Mouse (Mus musculus): ENCODE measurements around the gene Rgma.
A peak's percentile ranks its signal among the peaks of the same experiment; 100 is the strongest.

Rgma gene

DNA sequence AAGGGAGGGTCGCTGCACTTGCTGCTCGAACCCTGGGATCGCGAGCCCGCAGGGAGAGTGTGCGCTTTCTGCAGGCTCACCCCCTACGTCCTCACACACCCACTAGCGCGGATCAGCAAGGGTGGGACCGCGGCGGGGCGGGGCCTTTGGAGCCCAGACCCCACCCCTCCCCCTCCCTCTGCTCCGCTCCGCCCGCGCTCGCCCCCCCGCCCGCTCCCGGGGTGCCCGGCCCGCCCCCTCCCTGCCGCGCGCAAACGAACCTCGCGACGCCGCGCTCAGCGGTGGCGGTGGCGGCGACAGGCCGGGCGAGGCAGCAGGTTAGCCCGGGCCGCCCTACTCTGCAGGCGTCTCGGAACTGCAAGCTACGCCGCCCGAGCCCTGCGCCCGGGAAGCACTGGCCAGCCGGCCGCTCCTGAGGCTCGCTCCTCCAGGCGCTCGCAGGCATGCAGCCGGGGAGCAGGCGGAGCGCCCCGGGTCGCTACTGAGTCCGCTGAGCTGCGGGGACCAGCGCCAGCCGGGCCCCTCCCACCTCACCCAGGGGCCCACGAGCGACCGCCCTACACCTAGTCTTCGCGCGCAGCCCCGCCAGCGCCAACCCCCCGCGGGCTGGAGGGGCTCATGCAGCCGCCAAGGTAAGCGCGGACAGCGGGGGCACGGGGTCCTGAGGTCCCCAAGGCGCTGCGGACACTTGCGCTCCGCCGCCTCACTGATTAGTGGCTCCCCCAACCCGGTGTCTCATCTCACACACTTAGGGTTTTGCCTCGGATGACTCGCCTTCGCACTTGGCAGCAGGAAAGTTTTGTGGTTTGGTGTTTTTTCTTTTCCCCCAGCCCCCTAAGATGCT lies at the start of gene Rgma:
Gene Rgma, plus strand, starts transcription at position 253 of the 844 bp plus-strand sequence.
- peak in 1 of 2 experiments; percentile 35 for DNase-seq (ENCODE audit: low spot score in 2 of 2)

GRCm38 (mm10) chr7:73326236-73326635 lies 49.1 kb upstream of the Rgma start:
- DNase-seq (ENCODE audit: low spot score in 2 of 2), result peak in 1 of 2 experiments; percentile 20

GRCm38 (mm10) chr7:73326680-73327079 lies 48.6 kb upstream of the Rgma start:
- DNase-seq (ENCODE audit: low spot score in 2 of 2), result peak in 1 of 2 experiments; percentile 36

DNA sequence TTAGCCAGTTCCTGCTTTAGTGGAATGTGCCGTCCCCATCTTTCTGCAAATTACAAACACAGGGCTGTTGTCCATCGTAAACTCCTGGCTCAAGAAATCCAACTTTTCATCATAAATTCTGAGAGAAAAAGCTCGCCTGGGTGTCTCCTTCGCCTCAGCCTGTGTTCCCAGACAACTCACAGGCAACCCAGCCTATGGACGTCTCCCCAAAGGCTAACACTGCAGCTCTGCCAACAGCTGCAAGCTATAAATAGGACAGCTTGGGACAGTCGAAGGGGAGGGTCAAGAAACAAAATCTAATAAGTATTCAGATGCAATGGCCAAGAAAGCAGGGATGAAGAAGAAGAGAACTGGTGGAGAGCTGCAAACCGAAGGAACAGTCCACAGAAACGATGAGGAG lies 48.1 kb upstream of the Rgma start:
- DNase-seq (ENCODE audit: low spot score in 2 of 2), result no peak

DNA sequence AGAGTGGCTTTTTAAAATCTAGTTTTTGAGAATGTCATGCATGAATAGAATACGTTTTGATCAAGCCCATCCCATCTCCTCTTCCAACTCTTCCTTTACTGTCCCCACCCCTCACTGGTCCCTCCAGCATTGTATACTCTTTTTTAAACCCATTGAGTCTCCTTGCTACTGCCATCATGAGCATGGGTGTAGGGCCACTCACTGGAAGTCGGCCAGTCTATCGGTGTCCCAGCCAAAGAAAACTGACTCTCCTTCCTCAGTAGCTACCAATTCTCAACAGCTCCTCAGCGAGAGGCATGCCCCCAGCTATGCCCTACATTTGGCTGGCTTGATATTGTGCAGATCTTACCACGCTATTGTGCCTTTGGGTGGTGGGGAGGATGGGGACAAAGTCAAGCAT lies 47.7 kb upstream of the Rgma start:
- DNase-seq (ENCODE audit: low spot score in 2 of 2), result no peak

- DNase-seq (ENCODE audit: low spot score in 2 of 2), result no peak
Measured at GRCm38 (mm10) chr7:73328653-73329207, 46.6 kb upstream of the Rgma start.

GRCm38 (mm10) chr7:73330754-73331153 lies 44.6 kb upstream of the Rgma start:
- DNase-seq (ENCODE audit: low spot score in 2 of 2), result peak; percentile 59 to 62

- DNase-seq (ENCODE audit: low spot score in 2 of 2), result no peak
Measured at GRCm38 (mm10) chr7:73331645-73332044, 43.7 kb upstream of the Rgma start.

DNA sequence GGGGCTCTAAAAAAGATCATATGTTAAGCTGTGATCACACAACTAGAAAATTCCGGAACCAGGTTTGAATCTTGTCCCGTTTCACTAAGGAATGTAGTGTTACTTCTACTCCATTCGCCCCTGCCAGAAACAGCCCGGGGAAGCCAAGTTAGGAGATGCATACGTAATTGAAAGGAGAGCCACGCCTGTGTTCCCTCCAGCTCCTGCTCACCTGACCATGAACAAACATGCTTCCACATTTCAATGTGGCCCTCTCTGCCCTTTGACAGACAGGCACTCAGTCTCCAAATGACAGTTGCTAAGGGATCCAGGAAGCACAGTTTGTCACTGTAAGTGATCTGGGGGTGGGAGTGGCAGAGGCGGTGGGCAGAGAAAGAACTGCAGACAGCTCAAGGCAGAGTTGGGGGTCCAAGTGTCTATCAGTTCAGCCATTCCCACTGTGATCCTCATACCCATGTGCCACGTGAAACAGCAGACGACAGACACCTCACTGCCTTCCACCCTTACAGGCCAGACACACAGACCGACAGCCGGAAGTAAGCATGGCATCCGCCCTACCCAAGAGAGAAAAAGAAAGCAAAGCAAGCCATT lies 41.8 kb upstream of the Rgma start:
- no peak for DNase-seq (ENCODE audit: low spot score in 2 of 2)

DNA sequence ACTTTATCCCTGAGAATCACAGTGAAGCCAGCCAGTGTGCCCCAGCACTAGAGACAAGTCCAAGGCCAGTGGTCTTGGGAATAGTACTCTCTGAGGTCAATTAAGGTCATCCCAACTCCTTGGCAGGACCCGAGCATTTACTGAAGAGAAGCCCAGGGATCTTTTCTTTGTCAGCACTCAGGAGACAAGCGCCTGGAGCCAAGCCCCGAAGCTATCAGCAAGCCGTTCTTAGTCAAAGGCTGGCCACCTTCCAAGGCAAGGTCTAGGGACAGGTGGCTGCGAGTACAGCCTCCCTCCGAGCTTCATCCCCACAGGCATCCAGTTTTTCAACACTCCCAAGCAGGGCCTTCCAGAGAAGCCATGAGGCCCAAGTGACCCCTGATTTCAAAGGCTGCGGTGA lies 40.4 kb upstream of the Rgma start:
- DNase-seq (ENCODE audit: low spot score in 2 of 2), result no peak

DNA sequence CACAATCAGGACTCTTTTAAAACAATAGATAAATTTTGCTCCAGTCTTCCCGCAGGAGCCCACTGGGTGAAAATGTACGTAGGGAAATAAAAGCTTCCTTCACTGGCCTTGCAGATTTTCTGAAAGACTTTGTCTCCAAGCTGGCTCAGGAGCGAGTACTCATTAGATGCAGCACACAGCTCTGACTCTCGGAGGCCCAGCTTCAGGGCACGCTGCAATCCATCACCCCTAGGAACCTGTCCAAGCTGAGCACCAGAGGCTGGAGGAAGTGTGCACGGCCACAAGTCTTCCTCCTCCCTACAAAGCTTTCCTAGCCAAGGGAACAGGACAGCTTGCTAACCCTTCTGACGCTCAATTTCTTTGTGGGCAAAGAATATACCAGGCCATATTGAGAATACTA lies 38.9 kb upstream of the Rgma start:
- no peak for DNase-seq (ENCODE audit: low spot score in 2 of 2)

DNA sequence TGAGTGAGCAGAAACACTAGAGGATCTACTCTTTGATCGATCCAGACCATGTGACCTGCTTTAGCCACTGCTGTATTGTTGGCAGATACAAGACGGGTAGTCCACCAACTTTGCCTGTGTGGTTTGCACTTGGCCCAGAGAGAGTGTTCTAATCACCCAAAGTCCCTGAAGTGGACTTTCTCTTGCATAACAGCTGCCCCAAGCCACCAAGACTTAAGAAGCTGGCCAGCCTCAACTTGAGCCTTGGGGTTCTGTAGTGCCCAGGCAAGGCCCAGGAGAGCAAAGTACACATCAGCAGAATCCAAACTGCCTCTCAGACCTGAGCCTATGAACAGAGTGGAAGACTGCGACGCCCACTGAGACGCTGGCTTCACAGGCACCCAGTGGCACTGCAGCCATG lies 37.0 kb upstream of the Rgma start:
- DNase-seq (ENCODE audit: low spot score in 2 of 2), result no peak

- DNase-seq (ENCODE audit: low spot score in 2 of 2), result no peak
Measured at GRCm38 (mm10) chr7:73343852-73344251, 31.5 kb upstream of the Rgma start.

GRCm38 (mm10) chr7:73348585-73349124 lies 26.7 kb upstream of the Rgma start:
- no peak for DNase-seq (ENCODE audit: low spot score in 2 of 2)

- no peak for DNase-seq (ENCODE audit: low spot score in 2 of 2)
Measured at GRCm38 (mm10) chr7:73349158-73349557, 26.2 kb upstream of the Rgma start.

GRCm38 (mm10) chr7:73355229-73355628 lies 20.1 kb upstream of the Rgma start:
- no peak for DNase-seq (ENCODE audit: low spot score in 2 of 2)

DNA sequence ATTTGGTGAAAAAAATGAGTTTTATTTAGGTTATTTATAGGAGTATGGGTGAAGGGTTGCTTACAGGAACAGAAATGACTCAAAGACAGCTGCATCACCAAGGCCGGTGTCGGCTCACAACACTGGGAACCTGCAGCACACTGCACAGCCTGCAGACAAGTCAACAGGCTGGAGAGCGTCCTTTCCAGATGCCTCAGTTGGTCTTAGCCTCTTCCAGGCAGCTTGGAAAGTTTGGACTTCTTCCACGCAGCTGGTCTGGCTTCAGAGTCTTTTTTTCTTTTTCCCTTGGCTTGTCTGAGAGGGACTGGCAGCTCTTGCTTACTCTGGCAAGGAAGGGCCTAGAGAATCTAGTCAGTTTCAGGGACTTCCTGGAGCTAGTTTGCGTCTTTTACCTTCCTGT lies 18.4 kb upstream of the Rgma start:
- no peak for DNase-seq (ENCODE audit: low spot score in 2 of 2)

DNA sequence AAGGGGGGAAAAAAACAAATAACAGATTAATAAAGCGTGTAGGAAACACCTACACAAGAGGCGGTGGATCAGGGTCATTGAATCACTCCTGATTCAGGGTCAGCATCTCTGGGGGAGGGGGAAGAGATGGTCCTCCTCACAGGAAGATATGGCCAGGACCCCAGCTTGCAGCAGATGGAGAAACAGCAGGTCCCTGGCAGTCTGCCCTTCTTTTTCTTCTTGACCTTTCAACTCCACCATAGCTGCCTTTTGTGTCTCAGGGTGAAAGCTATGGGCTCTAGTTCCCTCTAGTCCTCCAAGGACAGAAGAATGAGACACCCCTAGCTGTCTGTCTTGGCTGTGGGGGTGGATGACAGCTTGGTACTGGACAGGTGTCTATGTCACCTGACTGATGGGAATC lies 17.7 kb upstream of the Rgma start:
- no peak for DNase-seq (ENCODE audit: low spot score in 2 of 2)

- no peak for DNase-seq (ENCODE audit: low spot score in 2 of 2)
Measured at GRCm38 (mm10) chr7:73365511-73365910, 9.8 kb upstream of the Rgma start.

DNA sequence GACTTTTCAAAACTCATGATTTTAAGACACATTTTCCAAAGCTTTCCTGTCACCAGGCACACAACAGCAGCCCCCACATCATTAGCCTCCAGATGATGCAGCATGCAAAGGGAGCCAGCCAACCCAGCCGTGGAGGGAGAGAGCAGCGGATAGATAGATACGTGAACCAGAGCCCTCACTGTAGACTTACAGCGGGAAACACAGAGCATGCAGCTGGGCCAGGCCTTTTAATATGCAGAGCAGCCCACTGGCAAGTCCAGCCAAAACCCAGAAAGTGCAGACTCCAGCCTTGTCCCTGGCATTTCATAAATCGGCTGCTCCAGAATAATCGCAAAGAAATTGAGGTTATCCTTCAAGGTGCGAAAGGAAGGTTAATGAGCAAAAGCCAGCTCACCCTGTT lies 9.3 kb upstream of the Rgma start:
- DNase-seq (ENCODE audit: low spot score in 2 of 2), result no peak

DNA sequence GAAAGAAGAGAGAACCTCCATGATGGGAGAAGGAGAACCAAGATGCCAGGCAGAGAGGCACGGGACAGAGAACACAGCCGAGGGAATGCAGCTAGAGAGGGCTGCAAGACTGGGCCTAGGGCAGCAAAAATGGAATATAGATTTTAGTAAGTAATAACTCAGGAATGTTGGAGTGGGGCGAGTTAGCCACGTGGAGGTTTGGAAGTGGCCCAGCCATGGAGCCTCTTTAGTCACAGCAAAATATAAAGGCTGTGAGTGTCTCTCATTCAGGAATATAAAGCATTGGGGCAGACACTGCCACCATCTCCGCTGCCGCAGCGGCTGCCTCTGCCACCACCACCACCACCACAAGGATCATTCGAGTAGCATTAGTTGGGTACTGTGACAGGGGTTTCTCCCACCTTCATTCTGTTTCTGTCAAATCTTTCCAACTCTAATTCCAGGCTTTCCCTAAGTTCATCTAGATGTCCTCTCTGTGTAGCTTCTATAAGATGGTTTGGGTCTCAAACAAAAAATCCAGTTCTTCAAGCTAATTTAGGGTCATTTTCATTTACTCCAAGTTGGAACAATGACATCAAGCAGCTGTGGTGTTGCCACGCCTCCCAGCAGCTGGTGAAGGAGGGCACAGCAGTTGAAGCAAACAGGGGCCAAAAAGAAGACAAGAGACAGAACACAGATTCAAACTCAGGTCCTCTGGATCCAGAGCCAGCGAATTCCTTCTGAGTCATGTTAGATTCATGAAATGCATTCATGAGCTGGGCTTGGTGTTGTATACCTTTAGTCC lies 7.4 kb upstream of the Rgma start:
- DNase-seq (ENCODE audit: low spot score in 2 of 2), result no peak

GRCm38 (mm10) chr7:73369992-73370391 lies 5.3 kb upstream of the Rgma start:
- no peak for DNase-seq (ENCODE audit: low spot score in 2 of 2)
